Comparison of ENCODE assay signal across 8 mouse cellular contexts in genomic region chr11:50236540-50236936, GRCm38 (mm10). TPM values are rescaled to one million over a fixed set of nuclear protein-coding genes. Genes with fewer than 3 reads are reported as not detected.
DNase-seq lines count a peak whose midpoint lies in the region; ATAC-seq and TF ChIP-seq lines count a peak whose summit lies in the region.

No protein-coding gene starts in this region.

- peak in 1 of 2 experiments; percentile 48; a peak in 3 of 4 replicates for TF ChIP-seq POLR2A in MEL (IDR thresholded peaks at IDR 0.05; ENCODE audit: control insufficient read depth in 1 of 2, insufficient read depth in 1 of 2, low read depth in 1 of 2, low read length in 2 of 2, poor library complexity in 1 of 2)
- no peak for TF ChIP-seq POLR2A in cerebellum, adult 2 months (IDR thresholded peaks at IDR 0.05; ENCODE audit: borderline replicate concordance, insufficient read depth, low read length)
- no peak for TF ChIP-seq POLR2A in thymus, adult 2 months (IDR thresholded peaks at IDR 0.05; ENCODE audit: control insufficient read depth, extremely low read depth, insufficient read depth, low read length, poor library complexity)

- TF ChIP-seq RAD21 in MEL (IDR thresholded peaks at IDR 0.05; ENCODE audit: low read depth, low read length), result no peak

- peak; percentile 81 for ATAC-seq in forebrain, postnatal 0 days

- intact Hi-C loops in heart, postnatal 36 days (cut with DNase I), result loop anchor here (2.0 to 10.0 kb wide), 3 partner anchors 56 to 252 kb away; partner anchors contain the start of gene Maml1

- peak in 2 of 3 experiments; percentile 52 to 66; a peak in 4 of 6 replicates for TF ChIP-seq CTCF in MEL (IDR thresholded peaks at IDR 0.05 in 2 of 3, conservative IDR thresholded peaks at IDR 0.05 in 1 of 3; ENCODE audit: control insufficient read depth in 1 of 3, insufficient read depth in 1 of 3, low read depth in 2 of 3, low read length in 3 of 3, poor library complexity in 1 of 3, severe bottlenecking in 1 of 3)
- TF ChIP-seq CTCF in cerebellum, adult 2 months (IDR thresholded peaks at IDR 0.05; ENCODE audit: borderline replicate concordance, insufficient read depth, low read depth, low read length), result peak; percentile 17; the same call in 1 of the 2 replicates
- TF ChIP-seq CTCF in forebrain, postnatal 0 days (IDR thresholded peaks at IDR 0.05; ENCODE audit: low read depth), result peak; percentile 65
- no peak for TF ChIP-seq CTCF in thymus, adult 2 months (IDR thresholded peaks at IDR 0.05; ENCODE audit: borderline replicate concordance, control insufficient read depth, extremely low read depth, insufficient read depth, low read length, poor library complexity)

- no peak overlapping the region for H3K27ac ChIP-seq in MEL (ENCODE audit: control insufficient read depth, low read depth, low read length)
- no peak overlapping the region for H3K27ac ChIP-seq in cerebellum, adult 2 months (ENCODE audit: insufficient read depth, low read length)
- no peak overlapping the region for H3K27ac ChIP-seq in forebrain, postnatal 0 days (ENCODE audit: low read depth, low read length)
- H3K27ac ChIP-seq in thymus, adult 2 months (ENCODE audit: control insufficient read depth, insufficient read depth, low read length), result no peak overlapping the region

- WGBS in cerebellum, adult 2 months, result under 1% methylated on average over 27 of the region's 27 CpGs
- under 1% methylated on average over 25 of the region's 27 CpGs for WGBS in forebrain, postnatal 0 days
- under 1% methylated on average over 27 of the region's 27 CpGs for WGBS in thymus, adult 2 months

- TF ChIP-seq EP300 in MEL (IDR thresholded peaks at IDR 0.05; ENCODE audit: low read depth in 1 of 2, low read length in 2 of 2), result no peak

- no peaks in the 10 kb centered on the region; the same call in 1 of the 2 replicates for H3K79me2 ChIP-seq in MEL (ENCODE audit: control insufficient read depth, insufficient read depth, low read length, poor library complexity)

- peak overlapping the region; percentile 99 for H3K4me2 ChIP-seq in forebrain, postnatal 0 days (ENCODE audit: low read depth)

- H3K9me3 ChIP-seq in MEL (replicated peaks; ENCODE audit: insufficient read depth, low read length), result no peaks in the 10 kb centered on the region
- no peaks in the 10 kb centered on the region for H3K9me3 ChIP-seq in forebrain, postnatal 0 days (ENCODE audit: low read length)

- H3K9ac ChIP-seq in MEL (ENCODE audit: control insufficient read depth, low read depth, low read length, poor library complexity, severe bottlenecking), result peak overlapping the region; percentile 73
- peak overlapping the region; percentile 51 for H3K9ac ChIP-seq in forebrain, postnatal 0 days

- H3K36me3 ChIP-seq in MEL (ENCODE audit: control insufficient read depth in 1 of 2, insufficient read depth in 2 of 2, low read length in 2 of 2), result peaks cover 4 to 7% of the 10 kb centered on the region in 2 experiments; a peak in 3 of 4 replicates
- peaks cover 39% of the 10 kb centered on the region for H3K36me3 ChIP-seq in forebrain, postnatal 0 days (ENCODE audit: insufficient read depth)
- H3K36me3 ChIP-seq in thymus, adult 2 months (ENCODE audit: control insufficient read depth, insufficient read depth, low read length), result no peaks in the 10 kb centered on the region

- peak overlapping the region; percentile 80 to 95 for H3K4me3 ChIP-seq in MEL (ENCODE audit: control insufficient read depth in 1 of 2, insufficient read depth in 1 of 2, low read depth in 2 of 2, low read length in 2 of 2)
- H3K4me3 ChIP-seq in cerebellum, adult 2 months (replicated peaks; ENCODE audit: insufficient read depth, low read depth, low read length), result peak overlapping the region; percentile 68
- H3K4me3 ChIP-seq in forebrain, postnatal 0 days (ENCODE audit: low read depth, low read length), result peak overlapping the region; percentile 59
- peak overlapping the region; percentile 59 for H3K4me3 ChIP-seq in thymus, adult 2 months (ENCODE audit: control insufficient read depth, insufficient read depth, low read length)

- H3K4me1 ChIP-seq in MEL (ENCODE audit: control insufficient read depth in 1 of 2, insufficient read depth in 2 of 2, low read length in 2 of 2), result peaks cover 3 to 19% of the 10 kb centered on the region in 2 experiments; a peak in 3 of 4 replicates
- peaks cover 6% of the 10 kb centered on the region; the same call in 1 of the 2 replicates for H3K4me1 ChIP-seq in cerebellum, adult 2 months (ENCODE audit: control insufficient read depth, insufficient read depth, low read length)
- H3K4me1 ChIP-seq in forebrain, postnatal 0 days (ENCODE audit: insufficient read depth), result peaks cover 9% of the 10 kb centered on the region
- H3K4me1 ChIP-seq in thymus, adult 2 months (replicated peaks; ENCODE audit: control insufficient read depth, insufficient read depth, low read length), result peaks cover 20% of the 10 kb centered on the region

- DNase-seq in MEL (ENCODE audit: low read depth, low spot score), result peak; percentile 97
- DNase-seq in cerebellum, adult 2 months, result peak; percentile 72 to 78
- peak; percentile 91 for DNase-seq in forebrain, postnatal 0 days
- peak; percentile 86 to 88 for DNase-seq in heart, postnatal 36 days
- peak; percentile 91 for DNase-seq in layer of hippocampus, adult 9-11 months
- DNase-seq in lung, postnatal 10 days, result peak; percentile 92
- peak; percentile 64 for DNase-seq in ovary, postnatal 10 days (ENCODE audit: low spot score)
- DNase-seq in thymus, adult 2 months, result peak; percentile 91

- no peaks in the 10 kb centered on the region for H3K27me3 ChIP-seq in MEL (ENCODE audit: control insufficient read depth in 1 of 2, insufficient read depth in 2 of 2, low read length in 2 of 2)
- H3K27me3 ChIP-seq in cerebellum, adult 2 months (ENCODE audit: control insufficient read depth, insufficient read depth, low read length), result no peaks in the 10 kb centered on the region
- 0 out of 2 replicates have a peak, but pooled peaks cover 5% of the 10 kb centered on the region for H3K27me3 ChIP-seq in forebrain, postnatal 0 days (ENCODE audit: insufficient read depth, low read length)
- no peaks in the 10 kb centered on the region for H3K27me3 ChIP-seq in thymus, adult 2 months (ENCODE audit: control insufficient read depth, insufficient read depth, low read length)

TF ChIP-seq in MEL, 35 proteins besides CTCF, POLR2A, EP300 and RAD21 (continues in another document):
- peak; percentile 62 for TF ChIP-seq NRF1 (IDR thresholded peaks at IDR 0.05; ENCODE audit: insufficient read depth, low read depth, low read length, poor library complexity, severe bottlenecking)
- peak; percentile 9; the same call in 1 of the 2 replicates for TF ChIP-seq NELFE (IDR thresholded peaks at IDR 0.05; ENCODE audit: low read depth, low read length)
- TF ChIP-seq USF2 (IDR thresholded peaks at IDR 0.05; ENCODE audit: borderline replicate concordance in 1 of 2, insufficient read depth in 1 of 2, low read depth in 1 of 2, low read length in 2 of 2), result no peak
- no peak for TF ChIP-seq MAX (IDR thresholded peaks at IDR 0.05; ENCODE audit: low read length)
- TF ChIP-seq ZKSCAN1 (IDR thresholded peaks at IDR 0.05; ENCODE audit: low read depth, low read length), result no peak
- TF ChIP-seq SMC3 (IDR thresholded peaks at IDR 0.05; ENCODE audit: low read depth, low read length), result peak; percentile 42
- TF ChIP-seq TBP (IDR thresholded peaks at IDR 0.05; ENCODE audit: low read depth, low read length), result 0 out of 2 replicates have a peak, but pooled peaks have one; percentile 2
- no peak for TF ChIP-seq GATA1 (IDR thresholded peaks at IDR 0.05; ENCODE audit: low read depth, low read length)
- TF ChIP-seq ZC3H11A (IDR thresholded peaks at IDR 0.05; ENCODE audit: low read depth, low read length), result no peak
- 0 out of 2 replicates have a peak, but pooled peaks have one; percentile 9 for TF ChIP-seq UBTF (IDR thresholded peaks at IDR 0.05; ENCODE audit: borderline replicate concordance, insufficient read depth, low read depth, low read length)

RNA-seq across cellular contexts. Expression of gene Ltc4s, which starts 1.9 kb away (rescaled TPM):
- 1.6 and 3.1 TPM in 2 replicates for total RNA-seq in MEL (2012; rRNA removed)
- 1 to 10 TPM in 1 of 2 experiments, not detected in 1; 3.4 TPM for polyA plus RNA-seq in MEL (2012; ENCODE audit: insufficient read depth in 1 of 2, insufficient read length in 2 of 2, low read depth in 1 of 2, low replicate concordance in 2 of 2, missing spikeins in 1 of 2)
- 9.0 and 12.8 TPM in 2 replicates for polyA plus RNA-seq in cerebellum, adult 2 months (2012; rRNA removed)
- total RNA-seq in forebrain, postnatal 0 days (2014; rRNA removed), result 1.5 and 6.1 TPM in 2 replicates
- polyA plus RNA-seq in forebrain, postnatal 0 days (2015; fragmentation: Nextera tagmentation; extraction: Ambion mirVana), result 6.1 TPM in 2 replicates
- 1 to 10 TPM; 5.5 to 8.6 TPM for total RNA-seq in heart, postnatal 36 days (2021)
- polyA plus RNA-seq in thymus, adult 2 months (2012; rRNA removed), result 34.4 and 46.9 TPM in 2 replicates

RNA-seq across cellular contexts. Expression of gene Mgat4b, which starts 25.8 kb away (rescaled TPM):
- 22.3 and 33.7 TPM in 2 replicates for total RNA-seq in MEL (2012; rRNA removed)
- 10 to 100 TPM in 1 of 2 experiments, not detected in 1; 69.4 TPM for polyA plus RNA-seq in MEL (2012; ENCODE audit: insufficient read depth in 1 of 2, insufficient read length in 2 of 2, low read depth in 1 of 2, low replicate concordance in 2 of 2, missing spikeins in 1 of 2)
- 65.1 and 68.9 TPM in 2 replicates for polyA plus RNA-seq in cerebellum, adult 2 months (2012; rRNA removed)
- 106 and 107 TPM in 2 replicates for total RNA-seq in forebrain, postnatal 0 days (2014; rRNA removed)
- 75.4 and 91.8 TPM in 2 replicates for polyA plus RNA-seq in forebrain, postnatal 0 days (2015; fragmentation: Nextera tagmentation; extraction: Ambion mirVana)
- total RNA-seq in heart, postnatal 36 days (2021), result 10 to 100 TPM; 84.5 to 87.8 TPM
- 29.5 and 29.7 TPM in 2 replicates for polyA plus RNA-seq in thymus, adult 2 months (2012; rRNA removed)

RNA-seq across cellular contexts. Expression of gene Sqstm1, which starts 25.9 kb away (rescaled TPM):
- total RNA-seq in MEL (2012; rRNA removed), result 223 and 240 TPM in 2 replicates
- 100 to 1,000 TPM in 1 of 2 experiments, not detected in 1; 187 TPM for polyA plus RNA-seq in MEL (2012; ENCODE audit: insufficient read depth in 1 of 2, insufficient read length in 2 of 2, low read depth in 1 of 2, low replicate concordance in 2 of 2, missing spikeins in 1 of 2)
- 377 and 381 TPM in 2 replicates for polyA plus RNA-seq in cerebellum, adult 2 months (2012; rRNA removed)
- total RNA-seq in forebrain, postnatal 0 days (2014; rRNA removed), result 303 and 330 TPM in 2 replicates
- polyA plus RNA-seq in forebrain, postnatal 0 days (2015; fragmentation: Nextera tagmentation; extraction: Ambion mirVana), result 413 and 423 TPM in 2 replicates
- 100 to 1,000 TPM; 379 to 464 TPM for total RNA-seq in heart, postnatal 36 days (2021)
- 159 and 173 TPM in 2 replicates for polyA plus RNA-seq in thymus, adult 2 months (2012; rRNA removed)

RNA-seq across cellular contexts. Expression of gene Maml1, which starts 55.6 kb away (rescaled TPM):
- total RNA-seq in MEL (2012; rRNA removed), result 3.8 and 4.5 TPM in 2 replicates
- 10 to 100 TPM in 1 of 2 experiments, not detected in 1; 12.6 TPM for polyA plus RNA-seq in MEL (2012; ENCODE audit: insufficient read depth in 1 of 2, insufficient read length in 2 of 2, low read depth in 1 of 2, low replicate concordance in 2 of 2, missing spikeins in 1 of 2)
- polyA plus RNA-seq in cerebellum, adult 2 months (2012; rRNA removed), result 8.6 and 9.2 TPM in 2 replicates
- total RNA-seq in forebrain, postnatal 0 days (2014; rRNA removed), result 8.2 and 10.8 TPM in 2 replicates
- polyA plus RNA-seq in forebrain, postnatal 0 days (2015; fragmentation: Nextera tagmentation; extraction: Ambion mirVana), result 1.5 and 1.6 TPM in 2 replicates
- total RNA-seq in heart, postnatal 36 days (2021), result 10 to 100 TPM; 11.5 to 11.8 TPM
- polyA plus RNA-seq in thymus, adult 2 months (2012; rRNA removed), result 35.3 and 41.4 TPM in 2 replicates
